Mouse (Mus musculus) kidney, adult 2 months (tissue): ENCODE measurements at regions not wholly inside any gene's neighbourhood (a gene's known extent, or its start where the extent isn't known, plus 50 kb on each side); places are given as distances from the start of the nearest gene placed in this dataset.

ENCODE experiments used
- CTCF ChIP-seq: fragments of 200-500 bp; conservative IDR thresholded peaks from 2 replicates; pipeline ENCODE4 v1.5.1; 2011; ENCODE audit warnings: low read depth, mild to moderate bottlenecking, control low read depth, low read length, moderate library complexity, mixed read lengths; ENCODE audit not compliant: insufficient read depth, insufficient read length
- POLR2A ChIP-seq: fragments of 200-500 bp; IDR thresholded peaks from one replicate; pipeline ENCODE4 v1.6.1; 2011; ENCODE audit warnings: low read depth, low read length, control low read depth

- no peak for TF ChIP-seq CTCF
- no peak for TF ChIP-seq POLR2A
These were observed 289.3 kb downstream of the Casp12 start for GRCm38 (mm10) chr9:5634461-5634953.
